Mouse (Mus musculus) urinary bladder, postnatal 14 days (tissue): ENCODE measurements around the gene Spry1.
A peak's percentile ranks its signal among the peaks of the same experiment; 100 is the strongest.

Experiments used
- DNase-seq: peaks from one replicate; pipeline ENCODE4 v3.0.0; 2021; ENCODE audit warnings: low spot score

Spry1 gene

DNA sequence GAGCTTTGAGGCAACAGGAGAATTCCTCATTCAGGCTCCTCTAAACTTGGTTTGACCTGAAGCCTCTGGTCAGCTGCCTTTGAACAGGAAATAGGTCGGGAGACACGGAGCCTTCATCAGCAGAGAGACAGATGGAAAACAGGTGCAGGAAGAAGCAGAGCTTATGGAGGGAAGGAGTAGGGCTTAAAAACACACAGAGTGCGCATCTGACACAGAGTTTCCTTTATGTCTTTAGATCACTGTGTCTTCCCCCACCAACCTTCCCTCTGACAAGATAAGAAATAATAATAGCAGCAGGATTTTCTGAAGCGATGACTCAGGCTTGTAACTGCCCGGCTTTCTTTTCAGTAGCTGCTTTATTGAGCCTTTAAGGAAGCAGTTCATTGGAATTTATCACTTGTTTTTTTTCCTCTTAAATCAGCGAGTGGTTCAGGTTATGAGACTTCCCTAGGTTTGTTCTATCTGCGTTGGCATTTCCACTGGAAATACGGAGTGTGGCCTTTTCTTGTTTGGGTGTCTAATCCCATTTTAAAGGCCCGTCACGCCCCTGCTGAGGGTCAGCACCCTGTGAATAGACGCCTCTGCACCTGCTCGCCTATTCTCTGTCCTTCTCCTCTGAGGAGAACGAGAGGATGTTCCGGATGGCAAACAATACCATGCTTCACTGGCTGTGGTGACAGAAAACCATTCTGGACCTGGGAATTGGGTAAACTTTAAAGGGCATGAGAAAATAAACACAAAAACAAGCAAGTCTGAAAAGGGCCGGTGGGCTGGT lies 32.7 kb downstream of the Spry1 start:
- no peak for DNase-seq

DNA sequence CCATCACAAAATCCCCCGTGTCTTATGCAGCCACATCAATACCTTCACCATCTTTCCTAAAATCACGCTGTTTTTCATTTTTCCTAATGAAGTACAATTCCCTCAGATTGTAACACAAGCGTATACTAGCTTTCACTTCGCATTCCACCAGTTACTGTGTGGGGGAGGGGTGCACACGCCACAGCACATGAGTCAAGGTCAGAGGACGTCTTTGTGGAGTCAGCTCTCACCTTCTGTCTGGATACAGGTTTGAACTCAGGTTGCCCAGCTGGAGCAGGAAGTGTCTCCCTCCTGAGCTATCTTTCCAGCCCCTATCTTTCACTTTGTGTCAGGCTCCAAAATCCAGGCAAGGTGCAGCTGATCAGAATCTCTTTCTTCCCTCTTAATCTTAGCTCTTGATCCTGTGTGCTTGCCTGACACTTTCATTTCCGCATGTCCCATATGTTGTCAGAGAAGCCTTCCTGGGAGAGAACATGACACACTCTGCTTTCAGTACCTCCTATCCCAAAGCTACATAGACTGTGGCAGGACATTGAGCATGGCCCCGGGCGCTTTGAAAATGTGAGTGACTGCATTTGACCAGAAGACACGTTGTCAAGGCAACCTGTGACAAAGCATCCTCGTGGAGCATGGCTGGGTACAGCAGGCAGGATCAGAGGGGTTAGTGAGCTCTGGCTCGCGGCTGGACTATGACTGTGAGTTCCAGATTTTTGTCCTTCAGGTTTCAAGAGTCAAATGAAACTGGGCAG lies 33.9 kb downstream of the Spry1 start:
- no peak for DNase-seq

DNA sequence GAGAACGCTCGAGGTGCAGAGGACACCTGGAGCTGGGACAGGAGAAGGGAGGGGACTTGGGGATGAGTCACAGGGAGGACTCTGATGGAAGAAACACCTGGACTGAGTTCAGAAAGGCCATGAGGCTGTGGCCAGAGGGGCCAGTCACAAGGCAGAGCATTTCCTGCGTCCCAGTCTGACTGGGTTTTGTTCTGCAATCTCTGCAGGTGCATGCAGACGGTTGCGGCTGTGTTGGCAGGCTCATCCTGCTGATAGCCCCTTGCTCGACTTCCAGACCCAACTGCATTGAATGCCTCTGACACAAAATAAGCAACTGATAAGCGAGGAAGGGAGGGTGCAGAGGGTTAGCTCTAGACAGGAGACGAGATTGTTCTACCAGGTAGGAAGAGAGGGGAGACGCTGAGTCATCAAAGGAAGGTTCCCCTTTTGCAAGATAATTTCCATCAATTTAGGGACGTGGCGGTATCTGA lies 35.3 kb downstream of the Spry1 start:
- no peak for DNase-seq

DNA sequence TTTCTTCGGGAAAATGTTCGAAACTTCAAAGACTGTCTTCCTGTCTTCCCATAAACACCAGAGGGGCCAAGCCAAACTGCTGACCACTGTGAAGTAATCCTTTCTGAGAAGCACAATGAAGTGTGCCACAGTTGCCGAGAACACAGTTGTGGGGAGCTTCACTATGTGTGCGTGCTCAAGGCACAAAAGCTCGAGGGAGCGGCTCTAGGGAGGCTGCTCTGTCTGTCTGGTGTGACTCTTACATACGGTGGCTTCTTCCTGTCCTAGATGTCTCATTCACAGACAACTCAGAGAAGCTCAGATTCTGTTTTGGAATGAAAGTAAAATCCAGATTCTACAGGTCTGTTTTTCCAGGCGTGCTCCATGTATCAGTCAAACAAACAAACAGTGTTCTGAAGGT lies 36.5 kb downstream of the Spry1 start:
- no peak for DNase-seq

DNA sequence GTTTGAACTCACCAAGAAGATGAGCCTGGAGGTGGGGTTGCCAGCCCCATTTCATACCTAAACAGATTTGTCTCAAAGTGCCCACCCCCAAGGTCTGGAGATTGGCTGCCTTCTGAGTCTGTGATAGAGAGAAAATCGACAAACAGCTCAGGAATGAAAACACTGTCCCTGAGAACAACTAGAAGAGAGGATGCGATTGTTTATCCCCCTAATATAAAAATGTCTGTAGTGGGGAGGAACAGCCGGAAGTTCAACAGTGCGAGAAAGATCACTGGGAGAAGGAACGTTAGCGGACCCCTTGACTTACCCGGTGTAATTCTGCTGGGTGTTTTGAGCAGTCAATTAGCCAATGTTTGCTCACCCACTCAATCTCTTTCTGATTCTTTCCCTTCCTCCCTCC lies 46.5 kb downstream of the Spry1 start:
- no peak for DNase-seq

DNA sequence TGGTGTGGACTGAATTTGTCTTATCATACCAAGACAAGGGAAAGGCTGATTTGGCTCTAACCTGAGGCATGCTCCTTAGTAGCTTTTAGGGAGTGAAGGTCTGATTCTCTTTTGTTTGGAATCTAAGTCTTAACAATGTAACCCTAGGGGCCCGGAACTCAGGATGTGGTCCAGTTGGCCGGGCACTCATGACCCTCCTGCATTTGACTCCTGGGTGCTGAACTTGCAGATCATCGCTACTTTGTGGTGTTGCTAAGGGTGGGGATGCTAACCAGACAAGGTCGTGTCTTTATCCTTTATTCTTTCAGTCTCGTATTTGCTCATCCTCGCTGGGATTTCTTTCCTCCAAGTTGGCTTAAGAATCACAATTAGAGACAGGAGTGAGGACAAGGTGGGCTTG lies 47.0 kb downstream of the Spry1 start:
- no peak for DNase-seq

DNA sequence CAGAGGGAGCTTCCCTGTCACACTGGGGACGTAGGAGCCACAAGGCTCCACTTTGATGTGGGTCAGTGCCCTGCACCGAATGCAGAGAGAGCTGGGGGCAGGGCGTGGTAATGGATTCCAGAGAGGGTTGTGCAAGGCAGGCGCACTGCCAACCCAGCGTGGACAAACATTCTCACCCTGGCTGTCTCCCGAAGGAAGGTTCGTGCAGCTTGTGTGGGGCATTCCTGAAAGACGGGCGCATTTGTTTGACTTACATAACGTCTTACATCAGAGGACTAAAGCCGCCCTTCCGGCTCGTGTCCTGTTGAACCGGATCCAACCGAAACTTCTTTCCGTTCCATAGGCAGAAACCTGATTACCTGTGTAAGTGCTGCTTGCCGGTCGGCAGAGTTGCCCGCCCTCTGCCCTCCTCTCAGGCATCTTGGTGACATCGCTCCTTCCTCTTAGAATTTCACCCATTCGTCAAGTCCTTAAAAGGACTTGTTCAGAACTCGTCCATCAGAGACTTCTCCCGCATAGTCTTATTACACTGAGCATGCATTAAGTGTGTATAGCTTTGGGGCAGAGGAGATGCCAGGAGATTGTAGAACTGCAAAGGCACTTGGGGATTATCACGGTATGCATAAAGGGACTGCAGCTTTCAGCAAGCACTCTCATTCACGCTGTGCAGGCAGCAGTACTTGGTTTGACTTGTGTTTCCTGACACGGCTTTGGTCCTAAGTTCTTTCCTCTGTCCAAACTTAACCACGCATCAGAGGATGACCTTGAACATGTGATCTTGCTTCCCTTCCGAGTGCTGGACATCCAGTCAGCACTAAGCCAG lies 47.6 kb downstream of the Spry1 start:
- DNase-seq, result peak; percentile 80

DNA sequence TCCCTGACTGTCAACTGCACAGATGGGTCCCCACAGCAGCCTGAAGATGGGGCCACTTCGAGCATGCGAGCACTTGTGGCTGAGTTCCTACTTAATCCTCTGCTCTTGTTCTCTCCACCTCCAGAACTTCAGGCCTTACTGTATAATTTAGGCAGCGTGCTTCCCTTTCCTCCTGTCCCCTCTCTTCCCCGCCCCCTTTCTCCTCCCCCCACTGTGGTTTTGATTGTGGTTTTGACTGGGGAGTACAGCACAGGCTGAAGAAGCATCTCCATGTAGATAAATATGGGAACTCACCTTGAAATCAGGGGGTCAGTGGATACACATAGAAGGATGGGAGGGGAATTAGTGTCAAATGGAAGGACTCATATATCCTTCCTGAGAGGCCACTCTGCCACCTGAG lies 53.2 kb downstream of the Spry1 start:
- no peak for DNase-seq

DNA sequence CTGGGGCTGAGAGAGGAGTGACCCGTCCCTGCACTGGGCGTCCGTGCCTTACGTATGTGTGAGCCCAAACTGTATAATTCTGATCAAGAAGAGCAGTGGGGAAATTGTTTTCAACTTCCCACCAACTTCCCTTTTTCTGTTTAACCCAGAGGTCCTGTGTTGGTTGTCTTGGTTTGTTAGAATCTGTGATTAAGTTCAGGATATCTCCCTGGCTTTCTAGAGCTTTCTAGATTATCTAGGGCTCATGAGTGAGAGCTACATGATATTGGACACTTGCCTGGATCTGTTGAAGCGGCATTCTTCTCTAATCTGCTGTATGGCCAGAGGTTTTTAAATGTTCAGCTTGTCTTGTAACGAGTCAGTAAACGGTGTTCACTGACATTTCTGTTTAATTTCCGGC lies 53.8 kb downstream of the Spry1 start:
- DNase-seq, result no peak
